Mouse (Mus musculus) heart, embryonic 14.5 days (tissue): ENCODE results near the gene Gsto2. TPM values are rescaled to one million over a fixed set of nuclear protein-coding genes. Genes with fewer than 3 reads are reported as not detected.
"Not testable (repeated sequence)": the region's sequence is repeated elsewhere in the genome, so short reads cannot be mapped to it uniquely, and the experiment has no call there.

Experiments
- ATAC-seq: fragments of 200-750 bp; cut with Nextera tagmentation; 2 replicates; pipeline ENCODE4 v1.8.0; 2017; ENCODE audit warnings: low read depth, moderate TSS enrichment; ENCODE audit not compliant: insufficient number of reproducible peaks, insufficient read depth, low FRiP score
- H3K27ac ChIP-seq, 2 experiments: fragments of 200-500 bp in 1 of 2; fragments of 300-500 bp in 1 of 2; sonication (generic) in 1 of 2; replicated peaks in 1 of 2; 2 replicates each; pipeline ENCODE4 v1.5.1; 2012 to 2014; ENCODE audit warnings: low read depth in 2 of 2, low read length in 2 of 2, control low read depth in 1 of 2, mild to moderate bottlenecking in 1 of 2, mixed read lengths in 1 of 2; ENCODE audit not compliant: control insufficient read depth in 1 of 2, insufficient read depth in 1 of 2
- H3K27me3 ChIP-seq: fragments of 300-500 bp; sonication (generic); 2 replicates; pipeline ENCODE4 v1.6.1; 2014; ENCODE audit warnings: mild to moderate bottlenecking, low read length, control low read depth; ENCODE audit not compliant: control insufficient read depth, insufficient read depth
- H3K36me3 ChIP-seq: fragments of 300-500 bp; sonication (generic); 2 replicates; pipeline ENCODE4 v1.6.1; 2014; ENCODE audit warnings: mild to moderate bottlenecking, control low read depth, low read length, mixed read lengths; ENCODE audit not compliant: control insufficient read depth, insufficient read depth
- H3K4me1 ChIP-seq, 2 experiments: fragments of 200-500 bp in 1 of 2; fragments of 300-500 bp in 1 of 2; sonication (generic) in 1 of 2; 2 replicates each; pipeline ENCODE4 v1.6.1; 2012 to 2014; ENCODE audit warnings: low read length in 2 of 2, control low read depth in 1 of 2, mixed read lengths in 1 of 2; ENCODE audit not compliant: control insufficient read depth in 2 of 2, insufficient read depth in 2 of 2
- H3K4me2 ChIP-seq: fragments of 300-500 bp; sonication (generic); 2 replicates; pipeline ENCODE4 v1.6.1; 2014; ENCODE audit warnings: mild to moderate bottlenecking, low read length
- H3K4me3 ChIP-seq, 2 experiments: fragments of 200-500 bp in 1 of 2; fragments of 300-500 bp in 1 of 2; sonication (generic) in 1 of 2; 2 replicates each; pipeline ENCODE4 v1.5.1; 2012 to 2014; ENCODE audit warnings: low read length in 2 of 2, mild to moderate bottlenecking in 2 of 2, control low read depth in 1 of 2, low read depth in 1 of 2, moderate library complexity in 1 of 2; ENCODE audit not compliant: control insufficient read depth in 1 of 2, insufficient read depth in 1 of 2
- H3K9ac ChIP-seq: fragments of 300-500 bp; sonication (generic); 2 replicates; pipeline ENCODE4 v1.6.1; 2014; ENCODE audit warnings: mild to moderate bottlenecking, low read length
- H3K9me3 ChIP-seq: fragments of 300-500 bp; sonication (generic); 2 replicates; pipeline ENCODE4 v1.6.1; 2016; ENCODE audit warnings: low read length, control low read depth; ENCODE audit not compliant: control insufficient read depth
- WGBS: fragments of 180-500 bp; shearing (Covaris S2); extraction: QIAGEN DNeasy Blood & Tissue Kit; methylation state at CpG from one replicate; pipeline ENCODE4 v1.1.7; 2014; 5-methylcytosine and 5-hydroxymethylcytosine counted together
- polyA plus RNA-seq: library from polyadenylated mRNA; unstranded; fragments of >200 nt; fragmentation: Nextera tagmentation; extraction: Ambion mirVana; gene quantifications from 2 replicates; pipeline ENCODE4 v1.2.1, GENCODE M21; 2014

Gene Gsto2
- polyA plus RNA-seq, 1 experiment from 2014 or later, result 2.3 TPM

GRCm38 (mm10) chr19:47831111-47831510, 34.2 kb upstream of the Gsto2 start:
- Histone ChIP-seq H3K36me3 (no peaks in the 10 kb centered on the region), H3K27me3 (no peaks in the 10 kb centered on the region), H3K4me1 (no peaks in the 10 kb centered on the region), H3K9ac (no peak overlapping the region), H3K27ac (no peak overlapping the region), H3K9me3 (no peaks in the 10 kb centered on the region), H3K4me2 (no peak overlapping the region), H3K4me3 (no peak overlapping the region)
- 87% methylated on average over 8 of the region's 8 CpGs for WGBS
- no peak for ATAC-seq

GRCm38 (mm10) chr19:47832316-47832715, 33.0 kb upstream of the Gsto2 start:
- Histone ChIP-seq H3K36me3 (no peaks in the 10 kb centered on the region), H3K9me3 (no peaks in the 10 kb centered on the region), H3K4me1 (peaks cover 0 to 1% of the 10 kb centered on the region in 2 experiments; a peak in 2 of 4 replicates), H3K27me3 (no peaks in the 10 kb centered on the region), H3K9ac (no peak overlapping the region), H3K4me3 (no peak overlapping the region), H3K4me2 (no peak overlapping the region), H3K27ac (no peak overlapping the region)
- no peak for ATAC-seq
- WGBS, result 71% methylated on average over 16 of the region's 16 CpGs

- Histone ChIP-seq H3K36me3 (no peaks in the 10 kb centered on the region), H3K27me3 (peaks cover 6% of the 10 kb centered on the region; the same call in 1 of the 2 replicates), H3K4me2 (no peak overlapping the region), H3K9me3 (no peaks in the 10 kb centered on the region), H3K9ac (no peak overlapping the region), H3K27ac (no peak overlapping the region), H3K4me3 (no peak overlapping the region), H3K4me1 (peaks cover 0 to 4% of the 10 kb centered on the region in 2 experiments; a peak in 2 of 4 replicates)
- no peak for ATAC-seq
- 78% methylated on average over 5 of the region's 5 CpGs for WGBS
Observed at GRCm38 (mm10) chr19:47834614-47835013, 30.7 kb upstream of the Gsto2 start.

GRCm38 (mm10) chr19:47835776-47836175, 29.6 kb upstream of the Gsto2 start:
- H3K4me2 ChIP-seq, result no peak overlapping the region
- H3K4me1 ChIP-seq, result peaks cover 0 to 4% of the 10 kb centered on the region in 2 experiments; a peak in 2 of 4 replicates
- WGBS, result 81% methylated on average over 7 of the region's 7 CpGs
- no peak for ATAC-seq
- peaks cover 6% of the 10 kb centered on the region; the same call in 1 of the 2 replicates for H3K27me3 ChIP-seq
- no peak overlapping the region for H3K4me3 ChIP-seq
- H3K9me3 ChIP-seq, result no peaks in the 10 kb centered on the region
- H3K36me3 ChIP-seq, result no peaks in the 10 kb centered on the region
- no peak overlapping the region for H3K9ac ChIP-seq
- no peak overlapping the region for H3K27ac ChIP-seq

GRCm38 (mm10) chr19:47836701-47837526, 28.4 kb upstream of the Gsto2 start:
- Histone ChIP-seq H3K4me3 (peak overlapping the region; percentile 50 to 57), H3K27ac (no peak overlapping the region), H3K9me3 (no peaks in the 10 kb centered on the region), H3K27me3 (peaks cover 6% of the 10 kb centered on the region; the same call in 1 of the 2 replicates), H3K4me1 (peaks cover 0 to 4% of the 10 kb centered on the region in 2 experiments; a peak in 2 of 4 replicates), H3K36me3 (no peaks in the 10 kb centered on the region), H3K9ac (peak overlapping the region; percentile 50), H3K4me2 (peak overlapping the region; percentile 95)
- ATAC-seq, result peak; percentile 54; the same call in 1 of the 2 replicates
- WGBS, result 3% methylated on average over 48 of the region's 49 CpGs

GRCm38 (mm10) chr19:47837527-47837901, 27.8 kb upstream of the Gsto2 start:
- Histone ChIP-seq H3K4me2 (peak overlapping the region; percentile 95), H3K27me3 (peaks cover 6% of the 10 kb centered on the region; the same call in 1 of the 2 replicates), H3K36me3 (no peaks in the 10 kb centered on the region), H3K9ac (peak overlapping the region; percentile 50), H3K4me3 (peak overlapping the region; percentile 50 to 57), H3K4me1 (peaks cover 0 to 4% of the 10 kb centered on the region in 2 experiments; a peak in 2 of 4 replicates), H3K9me3 (no peaks in the 10 kb centered on the region), H3K27ac (no peak overlapping the region)
- WGBS, result under 1% methylated on average over 6 of the region's 6 CpGs
- ATAC-seq, result no peak

- not testable (repeated sequence) for H3K36me3 ChIP-seq, H3K27ac ChIP-seq, ATAC-seq, H3K4me3 ChIP-seq, H3K27me3 ChIP-seq, H3K9me3 ChIP-seq, H3K4me1 ChIP-seq, H3K4me2 ChIP-seq, H3K9ac ChIP-seq
- 65% methylated on average over 13 of the region's 15 CpGs for WGBS
Observed at GRCm38 (mm10) chr19:47841234-47841633, 24.1 kb upstream of the Gsto2 start.
